Mouse (Mus musculus) adrenal gland, postnatal 25 days (tissue): ENCODE measurements at regions not wholly inside any gene's neighbourhood (a gene's known extent, or its start where the extent isn't known, plus 50 kb on each side); places are given as distances from the start of the nearest gene placed in this dataset.

Experiments
- DNase-seq: peaks from one replicate; pipeline ENCODE4 v3.0.0; 2021; ENCODE audit warnings: mixed read lengths

- DNase-seq: no peak
Measured at GRCm38 (mm10) chr3:133599731-133600130, 54.8 kb upstream of the Tet2 start.

GRCm38 (mm10) chr3:133600447-133601220, 55.7 kb upstream of the Tet2 start:
- peak; percentile 60 for DNase-seq

GRCm38 (mm10) chr3:133605460-133605859, 60.5 kb upstream of the Tet2 start:
- no peak for DNase-seq

DNA sequence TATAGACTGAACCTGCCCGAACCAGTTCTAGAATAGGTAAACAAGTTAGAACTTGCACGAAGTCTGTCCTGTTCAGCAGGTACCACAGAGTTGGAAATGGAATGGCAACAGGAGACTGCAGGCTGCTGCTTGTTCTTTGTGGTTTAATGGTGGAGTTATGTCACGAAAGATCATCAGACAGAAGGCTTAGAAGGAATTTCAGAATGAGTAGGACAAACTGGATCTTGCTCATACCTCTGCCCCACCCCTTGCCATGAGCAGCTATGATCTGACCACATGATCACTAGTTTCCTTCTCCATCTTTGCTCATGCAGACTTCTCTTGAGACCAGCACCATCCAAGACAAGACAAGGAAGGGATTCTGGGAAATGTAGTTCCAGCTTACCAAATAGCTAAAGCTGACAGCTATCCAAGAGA, 63.9 kb upstream of the Tet2 start:
- no peak for DNase-seq

DNA sequence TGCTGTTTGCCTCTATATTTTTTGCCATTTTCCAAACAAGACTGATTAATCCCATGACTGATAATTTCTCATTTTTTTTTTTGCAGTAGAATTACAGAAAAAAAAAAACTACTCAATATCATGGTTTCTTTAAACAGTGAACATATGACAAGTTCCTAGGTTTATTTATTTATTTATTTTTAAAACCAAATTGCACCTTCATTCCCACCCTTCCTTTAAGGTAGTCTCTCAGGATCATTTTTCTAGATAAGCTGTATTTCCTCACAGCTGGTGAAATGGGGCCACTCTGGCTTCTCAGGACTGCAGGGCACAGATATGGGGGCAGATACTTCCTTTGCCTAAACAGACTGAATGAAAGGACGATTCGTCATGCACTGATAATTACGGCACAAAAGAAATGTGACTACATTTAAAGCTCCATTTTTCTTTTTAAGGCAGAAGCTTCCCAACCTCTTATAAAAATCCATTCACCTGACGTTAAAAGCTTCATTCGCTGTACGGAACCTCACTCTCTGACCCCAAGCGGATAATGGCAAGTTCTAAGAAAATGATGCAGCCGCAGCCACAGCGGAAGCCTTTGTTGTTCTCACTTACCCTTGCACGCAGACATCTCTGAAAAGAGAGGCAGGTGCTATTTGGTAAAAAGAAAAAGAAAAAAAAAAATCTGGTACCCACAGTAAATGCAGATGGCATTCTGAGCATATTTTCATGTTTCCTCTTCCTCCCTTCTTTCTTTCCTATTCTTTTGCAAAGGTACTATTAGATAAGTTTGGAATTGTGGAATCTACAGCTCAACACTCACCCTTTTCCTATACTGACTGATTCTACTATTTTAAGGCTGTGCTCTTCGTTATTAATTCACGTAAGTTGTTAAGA, 69.1 kb upstream of the Tet2 start:
- DNase-seq: no peak

GRCm38 (mm10) chr3:133614712-133615426, 69.9 kb upstream of the Tet2 start:
- no peak for DNase-seq

- no peak for DNase-seq
Measured at GRCm38 (mm10) chr3:133617036-133617435, 72.1 kb upstream of the Tet2 start.

- no peak for DNase-seq
Measured at GRCm38 (mm10) chr3:133618491-133618890, 73.6 kb upstream of the Tet2 start.

- peak; percentile 13 for DNase-seq
Measured at GRCm38 (mm10) chr3:133623201-133623744, 78.3 kb upstream of the Tet2 start.

GRCm38 (mm10) chr3:133624079-133624875, 79.3 kb upstream of the Tet2 start:
- no peak for DNase-seq

- DNase-seq: no peak
Measured at GRCm38 (mm10) chr3:133625046-133625445, 80.1 kb upstream of the Tet2 start.

DNA sequence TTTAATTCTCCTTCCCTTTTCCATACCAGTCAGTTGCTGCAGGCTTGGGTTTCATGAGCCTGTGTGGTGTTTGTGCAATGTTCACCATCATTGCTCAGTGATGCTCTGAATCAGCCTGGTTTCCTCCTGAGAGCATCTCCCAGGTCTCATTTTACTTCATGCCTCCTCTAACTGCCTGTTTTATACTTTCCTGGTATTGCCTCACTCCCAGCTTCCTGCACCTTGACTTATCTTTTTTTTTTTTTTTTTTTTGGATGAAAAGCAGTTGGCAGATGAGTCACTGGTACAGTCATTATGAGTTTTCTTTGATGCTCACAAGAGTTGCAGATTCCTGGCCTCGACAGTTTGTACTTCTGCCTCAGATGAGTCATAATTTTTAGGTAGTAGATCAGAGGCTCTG, 81.5 kb upstream of the Tet2 start:
- DNase-seq: no peak

DNA sequence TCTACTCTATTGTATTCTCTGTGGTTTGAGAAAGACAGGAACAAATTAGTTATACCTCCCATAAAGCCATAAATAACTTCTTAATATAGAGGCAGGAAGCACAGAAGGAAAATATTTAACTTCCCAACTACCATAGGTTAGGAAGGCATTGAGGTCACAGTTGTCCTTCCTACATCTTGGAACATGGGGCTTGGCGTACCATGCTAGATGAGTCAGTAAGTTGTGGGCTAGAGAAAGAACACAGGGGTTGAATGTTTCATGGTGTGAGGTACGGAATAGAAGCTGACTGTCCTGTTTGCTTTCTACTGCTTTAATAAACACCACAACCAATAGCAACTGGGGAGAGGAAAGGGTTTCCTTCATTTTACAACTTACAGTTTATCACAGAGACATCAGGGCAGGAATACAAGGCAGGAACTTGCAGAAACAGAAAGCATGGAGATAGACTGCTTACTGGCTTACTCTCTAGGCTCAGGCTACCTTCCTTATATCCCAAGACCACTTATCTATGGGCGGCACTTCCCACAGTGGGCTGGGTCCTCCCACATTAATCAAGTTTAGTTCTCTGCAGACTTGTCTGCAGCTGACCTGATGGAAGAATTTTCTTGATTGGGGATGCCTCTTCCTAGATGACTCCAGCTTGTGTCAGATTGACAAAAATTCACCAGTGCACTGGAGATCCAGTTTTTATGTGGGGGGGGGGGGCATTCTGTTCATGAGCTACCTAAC, 82.3 kb upstream of the Tet2 start:
- DNase-seq: no peak

DNA sequence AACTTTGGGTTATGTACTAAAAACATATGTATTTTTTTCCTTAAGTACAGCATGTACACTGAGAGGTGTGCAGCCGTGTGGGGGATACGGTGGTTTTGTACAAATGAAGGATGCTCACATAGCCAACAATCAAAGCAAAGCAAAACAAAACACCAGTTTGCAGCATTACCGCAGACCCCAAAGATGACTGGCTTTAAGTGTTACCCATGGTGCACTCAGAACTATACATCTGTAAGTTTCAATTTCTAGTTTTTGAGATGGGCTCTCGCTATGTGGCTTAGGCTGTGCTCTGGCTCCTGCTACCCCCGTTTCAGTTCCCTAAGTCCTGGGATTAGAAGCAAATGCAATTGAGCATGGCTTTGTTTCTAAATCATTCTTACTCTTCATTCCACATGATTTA, 89.4 kb upstream of the Tet2 start:
- DNase-seq: no peak

DNA sequence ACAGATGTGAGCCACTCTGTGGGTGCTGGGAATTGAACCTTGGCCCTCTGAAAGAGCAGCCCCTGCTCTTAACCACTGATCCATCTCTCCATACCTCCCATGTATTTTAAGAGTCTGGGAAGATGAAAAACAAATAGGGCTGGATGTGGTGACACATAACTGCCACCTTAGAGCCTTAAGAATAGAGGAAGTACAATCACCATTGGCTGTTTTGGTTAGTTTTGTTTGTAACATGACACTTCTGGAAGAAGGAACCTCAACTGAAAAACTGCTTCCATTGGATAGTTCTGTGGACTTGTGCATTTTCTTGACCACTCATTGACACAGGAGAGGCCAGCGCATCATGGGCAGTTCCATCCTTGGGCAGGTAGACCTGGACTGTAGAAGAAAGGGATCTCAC, 100.7 kb upstream of the Tet2 start:
- DNase-seq: no peak

- DNase-seq: no peak
Measured at GRCm38 (mm10) chr3:133646449-133647059, 101.6 kb upstream of the Tet2 start.

- DNase-seq: no peak
Measured at GRCm38 (mm10) chr3:133650025-133650424, 105.1 kb upstream of the Tet2 start.

DNA sequence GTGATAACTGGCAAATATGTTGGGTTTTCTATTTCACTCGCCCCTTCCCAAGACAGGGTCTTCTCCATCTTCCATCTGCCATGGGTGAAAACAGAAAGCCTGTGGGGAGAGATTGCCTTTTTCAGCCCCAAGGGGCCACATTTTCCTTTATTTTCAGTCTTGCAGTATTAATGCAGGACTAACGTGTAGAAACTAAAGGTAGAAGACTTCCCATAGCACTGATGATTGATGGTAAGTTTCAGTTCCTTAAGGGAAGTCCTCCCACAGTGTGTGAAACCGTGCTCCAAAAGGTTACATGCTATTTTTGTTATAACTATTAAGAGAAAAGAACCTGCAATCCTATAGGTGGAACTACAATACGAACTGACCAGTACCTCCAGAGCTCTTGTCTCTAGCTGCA, 107.1 kb upstream of the Tet2 start:
- no peak for DNase-seq

- DNase-seq: no peak
Measured at GRCm38 (mm10) chr3:133659759-133660158, 114.8 kb upstream of the Tet2 start.

- no peak for DNase-seq
Measured at GRCm38 (mm10) chr3:133661303-133661702, 116.4 kb upstream of the Tet2 start.

GRCm38 (mm10) chr3:133664914-133665313, 120.0 kb upstream of the Tet2 start:
- no peak for DNase-seq
